Mouse (Mus musculus): ENCODE measurements at regions not wholly inside any gene's neighbourhood (a gene's known extent, or its start where the extent isn't known, plus 50 kb on each side); places are given as distances from the start of the nearest gene placed in this dataset.

- no peak for TF ChIP-seq CTCF (IDR thresholded peaks at IDR 0.05; ENCODE audit: low read depth, low read length)
- no peak for TF ChIP-seq POLR2A (IDR thresholded peaks at IDR 0.05; ENCODE audit: extremely low read depth, insufficient read depth, low read length)
These were observed 270.9 kb upstream of the N4bp1 start for GRCm38 (mm10) chr8:87155819-87156425.
